Mouse (Mus musculus) heart, adult 2 months (tissue): Measurements from ENCODE around the gene Plce1. TPM values are rescaled to one million over a fixed set of nuclear protein-coding genes. Genes with fewer than 3 reads are reported as not detected.

Experiments used
- DNase-seq, 2 experiments: peaks; one replicate each; pipeline ENCODE4 v3.0.0; 2021
- H3K27ac ChIP-seq: fragments of 200-600 bp; 2 replicates; pipeline ENCODE4 v1.8.1; 2022
- H3K27me3 ChIP-seq: fragments of 200-500 bp; 2 replicates; pipeline ENCODE4 v1.6.1; 2012; ENCODE audit warnings: mild to moderate bottlenecking, low read length, inconsistent platforms, mixed read lengths; ENCODE audit not compliant: control insufficient read depth, insufficient read depth
- H3K36me3 ChIP-seq: fragments of 200-500 bp; 2 replicates; pipeline ENCODE4 v1.6.1; 2012; ENCODE audit warnings: low read length, inconsistent platforms; ENCODE audit not compliant: control insufficient read depth, insufficient read depth
- H3K4me1 ChIP-seq: fragments of 200-500 bp; 2 replicates; pipeline ENCODE4 v1.6.1; 2011; ENCODE audit warnings: low read length; ENCODE audit not compliant: control insufficient read depth, insufficient read depth
- H3K4me3 ChIP-seq: fragments of 200-600 bp; 2 replicates; pipeline ENCODE4 v1.8.1; 2022
- H3K79me2 ChIP-seq: fragments of 200-500 bp; replicated peaks from 2 replicates; pipeline ENCODE4 v1.6.1; 2012; ENCODE audit warnings: mild to moderate bottlenecking, inconsistent platforms, low read length, moderate library complexity, mixed read lengths; ENCODE audit not compliant: control insufficient read depth, insufficient read depth
- H3K9ac ChIP-seq: fragments of 200-500 bp; 2 replicates; pipeline ENCODE4 v1.6.1; 2012; ENCODE audit warnings: low read depth, mild to moderate bottlenecking, control low read depth, inconsistent platforms, low read length, mixed read lengths
- CTCF ChIP-seq: fragments of 200-600 bp; IDR thresholded peaks from 2 replicates; pipeline ENCODE4 v1.8.1; 2022; ENCODE audit warnings: antibody characterized with exemption, mild to moderate bottlenecking, moderate library complexity
- EP300 ChIP-seq: fragments of 200-500 bp; IDR thresholded peaks from 2 replicates; pipeline ENCODE4 v1.6.1; 2011; ENCODE audit warnings: low read depth, low read length, control low read depth; ENCODE audit not compliant: insufficient read depth
- POLR2A ChIP-seq: fragments of 200-500 bp; IDR thresholded peaks from 2 replicates; pipeline ENCODE4 v1.6.1; 2011; ENCODE audit warnings: mild to moderate bottlenecking, low read depth, low read length, control low read depth; ENCODE audit not compliant: insufficient read depth
- WGBS: fragments of 180-500 bp; shearing (Covaris S2); methylation state at CpG from one replicate; pipeline ENCODE4 v1.1.7; 2018; 5-methylcytosine and 5-hydroxymethylcytosine counted together
- intact Hi-C: fragments of 180-260 bp; cut with DNase I; formaldehyde crosslinking; loops from one replicate; pipeline ENCODE4 v1.15.1; 2025
- long read RNA-seq: library from polyadenylated mRNA; stranded (forward); transcript quantifications from one replicate; pipeline ENCODE4 v2.0.0, GENCODE M21; 2021
- polyA plus RNA-seq: library from polyadenylated mRNA; depleted of rRNA; stranded (reverse); fragments of >200 nt; gene quantifications from 2 replicates; pipeline ENCODE4 v1.2.3, GENCODE M21; 2012; rRNA removed
- total RNA-seq, 2 experiments: library from RNA; stranded (reverse); gene quantifications; 2 replicates each; pipeline ENCODE4 v1.2.3; 2021

Plce1 gene
- 10 to 100 TPM; 18.7 to 20.6 TPM for total RNA-seq
- 5.9 and 10.0 TPM in 2 replicates for polyA plus RNA-seq
- long read RNA-seq, full-length matches to known transcripts, result 2 of 3 reads
- long read RNA-seq, partial matches to known transcripts, result 0 of 3 reads
- long read RNA-seq, other reads (novel, unspliced or antisense), result 1 of 3 reads

DNA sequence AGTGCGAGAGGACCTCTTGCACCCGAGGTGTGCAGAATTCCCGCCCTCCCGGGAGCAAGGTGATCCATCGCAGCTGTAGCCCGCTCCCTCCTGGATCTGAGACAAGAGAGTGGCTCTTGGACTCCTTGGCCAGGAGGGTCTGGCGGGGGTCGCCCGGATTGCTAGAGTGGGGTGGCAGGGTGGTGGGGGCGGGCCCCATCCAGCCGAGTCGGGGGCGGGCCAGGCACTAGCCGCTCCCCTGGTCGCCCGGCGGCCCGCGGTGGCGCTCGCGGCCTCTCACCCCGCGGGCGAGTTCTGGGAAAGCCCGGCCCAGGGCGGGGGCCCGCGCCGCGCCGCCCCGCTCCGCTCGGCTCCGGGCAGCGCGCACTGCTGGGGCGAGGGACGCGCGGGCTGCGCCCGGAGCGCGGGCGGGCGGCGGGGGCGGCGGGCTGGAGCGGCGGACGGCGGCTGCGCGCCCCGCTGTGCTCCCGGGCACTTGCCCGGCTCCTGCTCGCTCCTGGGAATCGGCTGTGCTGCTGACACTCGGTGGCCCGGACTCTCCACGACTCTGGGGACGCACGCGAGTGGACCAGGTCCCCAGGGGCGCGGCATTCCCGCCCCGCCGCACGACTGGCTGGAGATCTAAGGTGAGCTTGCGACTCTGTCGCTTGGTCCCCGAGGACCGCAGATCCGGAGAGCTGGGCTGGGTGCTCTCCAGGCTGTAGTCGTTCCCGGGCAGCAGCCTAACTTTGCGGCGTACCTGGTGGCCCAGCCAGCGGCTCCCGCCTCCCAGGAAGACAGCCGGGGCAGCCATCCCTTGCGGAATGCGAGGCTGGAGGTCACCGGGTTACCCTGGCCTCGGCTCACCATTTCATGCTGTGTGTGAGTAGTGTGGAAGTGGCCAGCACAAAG, at the start of gene Plce1:
TSS of gene Plce1 (plus strand) at position 379 of the 891 bp plus-strand sequence.
- peaks cover 2% of the 10 kb centered on the region for H3K4me1 ChIP-seq
- intact Hi-C loops, result loop anchor here (10.0 kb wide), 1 partner anchor 154 kb away; no protein-coding TSS in a partner anchor

DNA sequence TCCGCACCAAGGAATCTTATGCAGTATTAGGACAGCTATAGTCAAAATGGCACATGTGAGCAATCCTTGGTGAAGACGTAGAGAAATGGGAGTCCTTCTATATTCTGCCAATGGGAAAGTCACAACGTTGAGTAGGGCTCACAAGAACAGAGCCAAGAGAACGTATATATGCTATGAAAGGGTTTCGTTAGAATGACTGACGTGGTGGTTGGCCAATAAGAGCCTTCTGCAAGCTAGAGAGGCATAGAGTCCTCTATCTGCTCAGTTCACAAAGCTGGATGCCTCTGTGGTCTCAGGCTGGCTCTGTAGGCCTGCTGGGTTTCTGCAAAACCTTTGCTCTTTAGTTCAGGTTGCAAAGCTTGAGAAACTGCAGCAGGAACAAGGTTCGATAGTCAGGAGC, 49.6 kb upstream of the Plce1 start:
- H3K27ac ChIP-seq, result no peak overlapping the region
- no peaks in the 10 kb centered on the region for H3K79me2 ChIP-seq
- H3K27me3 ChIP-seq, result no peaks in the 10 kb centered on the region
- no peak for TF ChIP-seq CTCF
- TF ChIP-seq EP300, result no peak
- no peak for TF ChIP-seq POLR2A
- no peaks in the 10 kb centered on the region; the same call in 1 of the 2 replicates for H3K4me1 ChIP-seq
- no peak overlapping the region for H3K4me3 ChIP-seq
- H3K36me3 ChIP-seq, result no peaks in the 10 kb centered on the region
- no peak overlapping the region for H3K9ac ChIP-seq
- intact Hi-C loops, result no loop called here
- no peak for DNase-seq
- WGBS, result 87% methylated on average over 7 of the region's 7 CpGs

More for the DNA sequence above, at the start of gene Plce1:
- 3% methylated on average over 90 of the region's 90 CpGs for WGBS
- peak; percentile 73 to 77 for DNase-seq
- Histone ChIP-seq H3K9ac (peak within 1 kb of the TSS; percentile 76), H3K36me3 (no peaks in the 10 kb centered on the region; the same call in 1 of the 2 replicates), H3K4me3 (peak within 1 kb of the TSS; percentile 62), H3K27me3 (no peaks in the 10 kb centered on the region), H3K79me2 (no peaks in the 10 kb centered on the region), H3K27ac (peak within 1 kb of the TSS; percentile 72)
- TF ChIP-seq CTCF (peak; percentile 34), EP300 (no peak), POLR2A (no peak)

DNA sequence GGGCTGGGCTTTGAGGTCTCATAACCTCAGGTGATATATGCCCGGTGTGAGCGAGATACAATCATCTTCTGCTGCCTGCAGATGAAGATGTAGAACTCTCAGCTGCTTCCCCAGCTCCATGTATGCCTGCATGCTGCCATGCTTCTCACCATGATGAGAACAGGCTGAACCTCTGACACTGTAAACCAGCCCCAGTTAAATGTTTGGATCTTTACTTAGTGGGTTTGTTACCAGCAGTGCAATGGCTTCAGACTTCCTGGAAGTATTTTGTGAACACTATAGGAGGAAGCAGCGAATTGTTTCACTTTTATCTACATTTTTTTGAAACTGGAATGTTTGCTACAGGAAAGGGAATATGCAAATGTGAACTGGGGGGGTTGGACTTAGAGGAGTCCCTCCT, 48.9 kb upstream of the Plce1 start:
- no peak overlapping the region for H3K4me3 ChIP-seq
- intact Hi-C loops, result no loop called here
- TF ChIP-seq CTCF (no peak), EP300 (no peak), POLR2A (no peak)
- H3K9ac ChIP-seq, result no peak overlapping the region
- no peaks in the 10 kb centered on the region for H3K36me3 ChIP-seq
- no peak for DNase-seq
- H3K27ac ChIP-seq, result no peak overlapping the region
- H3K27me3 ChIP-seq, result no peaks in the 10 kb centered on the region
- no peaks in the 10 kb centered on the region; the same call in 1 of the 2 replicates for H3K4me1 ChIP-seq
- WGBS, result 75% methylated on average over 3 of the region's 3 CpGs
- no peaks in the 10 kb centered on the region for H3K79me2 ChIP-seq

DNA sequence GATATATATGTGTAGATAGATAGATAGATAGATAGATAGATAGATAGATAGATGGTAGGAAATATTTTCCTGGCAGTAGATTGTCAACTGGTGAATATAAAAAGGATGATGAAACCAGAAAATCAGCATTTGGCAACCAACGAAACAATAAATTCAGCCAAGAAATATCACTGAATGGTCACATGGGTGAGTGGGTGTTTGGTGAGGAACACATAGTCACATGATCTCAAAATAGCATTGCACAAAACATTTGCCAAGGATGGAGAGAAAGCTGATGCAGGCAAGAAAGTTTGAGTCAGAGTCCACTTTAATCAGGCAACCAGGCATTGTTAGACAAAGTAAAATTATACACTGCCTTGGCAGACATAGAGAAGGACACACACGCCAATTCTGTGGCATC, 47.5 kb upstream of the Plce1 start:
- no peaks in the 10 kb centered on the region for H3K36me3 ChIP-seq
- no peaks in the 10 kb centered on the region for H3K27me3 ChIP-seq
- intact Hi-C loops, result no loop called here
- H3K79me2 ChIP-seq, result no peaks in the 10 kb centered on the region
- no peak overlapping the region for H3K4me3 ChIP-seq
- no peak overlapping the region for H3K27ac ChIP-seq
- H3K9ac ChIP-seq, result no peak overlapping the region
- 56% methylated on average over 2 of the region's 2 CpGs for WGBS
- DNase-seq, result no peak
- no peak for TF ChIP-seq CTCF
- no peak for TF ChIP-seq EP300
- no peak for TF ChIP-seq POLR2A
- no peaks in the 10 kb centered on the region; the same call in 1 of the 2 replicates for H3K4me1 ChIP-seq

DNA sequence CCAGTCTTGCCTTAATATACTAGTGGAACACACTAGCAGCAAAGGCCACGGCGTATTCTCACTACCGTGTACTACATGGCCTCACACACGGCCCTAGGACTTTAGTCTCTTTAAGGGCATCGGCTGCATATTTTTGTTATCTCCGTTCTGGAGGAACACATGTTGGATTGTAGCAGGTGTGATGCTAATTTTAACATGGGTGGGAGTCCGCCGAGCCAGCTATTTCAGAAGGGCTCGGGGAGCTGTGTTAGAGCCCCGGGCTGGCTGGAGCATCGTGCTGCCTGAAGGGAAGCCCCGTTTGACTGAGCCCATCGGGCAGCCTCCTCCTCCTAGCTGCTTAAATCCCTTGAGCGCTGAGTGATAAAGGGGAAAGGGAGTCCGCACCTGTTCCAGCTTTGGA, 45.7 kb upstream of the Plce1 start:
- no peak overlapping the region for H3K27ac ChIP-seq
- no peaks in the 10 kb centered on the region for H3K27me3 ChIP-seq
- no peaks in the 10 kb centered on the region; the same call in 1 of the 2 replicates for H3K4me1 ChIP-seq
- no peaks in the 10 kb centered on the region for H3K79me2 ChIP-seq
- no peak for DNase-seq
- WGBS, result 61% methylated on average over 15 of the region's 15 CpGs
- H3K9ac ChIP-seq, result no peak overlapping the region
- H3K36me3 ChIP-seq, result no peaks in the 10 kb centered on the region
- no peak overlapping the region for H3K4me3 ChIP-seq
- TF ChIP-seq EP300 (no peak), POLR2A (no peak), CTCF (no peak)
- intact Hi-C loops, result loop anchor here (2.0 kb wide), 1 partner anchor 44 kb away; no protein-coding TSS in a partner anchor

DNA sequence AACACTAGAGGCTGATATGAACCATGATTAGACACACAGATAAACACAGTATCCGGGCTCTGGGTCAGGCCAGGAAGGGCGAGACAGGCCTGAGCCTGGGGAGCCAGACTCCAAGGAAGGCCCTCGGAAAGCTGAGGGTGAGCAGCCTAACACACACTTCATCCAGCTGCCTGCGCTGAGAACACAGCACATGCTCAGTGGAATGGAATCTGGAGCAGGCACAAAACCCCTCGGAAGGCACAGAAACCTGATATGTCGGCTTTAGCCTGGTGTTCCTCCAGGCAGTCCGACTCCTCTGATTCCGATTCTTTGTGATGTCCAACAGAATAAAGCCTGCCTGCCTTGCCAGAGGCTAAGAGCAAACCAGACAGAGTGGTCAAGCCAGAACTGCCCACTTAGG, 39.0 kb upstream of the Plce1 start:
- no peak for TF ChIP-seq POLR2A
- TF ChIP-seq CTCF, result no peak
- no peak for TF ChIP-seq EP300
- H3K79me2 ChIP-seq, result no peaks in the 10 kb centered on the region
- H3K36me3 ChIP-seq, result no peaks in the 10 kb centered on the region
- H3K27me3 ChIP-seq, result no peaks in the 10 kb centered on the region
- intact Hi-C loops, result no loop called here
- DNase-seq, result no peak
- no peak overlapping the region for H3K4me3 ChIP-seq
- 63% methylated on average over 8 of the region's 8 CpGs for WGBS
- no peak overlapping the region for H3K9ac ChIP-seq
- H3K27ac ChIP-seq, result no peak overlapping the region
- no peaks in the 10 kb centered on the region for H3K4me1 ChIP-seq
